Mouse (Mus musculus) right cerebral cortex, postnatal 4 days (tissue): ENCODE data around the gene Mtss1l.

Experiments
- DNase-seq: peaks from one replicate; pipeline ENCODE4 v3.0.0-alpha.2; 2022

The Mtss1l gene

GRCm38 (mm10) chr8:110708429-110708828 is 12.8 kb upstream of the Mtss1l start:
- DNase-seq, result no peak

GRCm38 (mm10) chr8:110710593-110710992 is 10.7 kb upstream of the Mtss1l start:
- no peak for DNase-seq

- DNase-seq, result no peak
Observed at GRCm38 (mm10) chr8:110711271-110711934, 9.9 kb upstream of the Mtss1l start.

GRCm38 (mm10) chr8:110713073-110713472 is 8.2 kb upstream of the Mtss1l start:
- no peak for DNase-seq

GRCm38 (mm10) chr8:110714827-110715519 is 6.3 kb upstream of the Mtss1l start:
- peak; percentile 59 for DNase-seq

- DNase-seq, result no peak
Observed at GRCm38 (mm10) chr8:110716075-110716474, 5.2 kb upstream of the Mtss1l start.

- DNase-seq, result no peak
Observed at GRCm38 (mm10) chr8:110717131-110717530, 4.1 kb upstream of the Mtss1l start.

GRCm38 (mm10) chr8:110718209-110718968 is 2.9 kb upstream of the Mtss1l start:
- DNase-seq, result no peak

- DNase-seq, result peak; percentile 59
Observed at GRCm38 (mm10) chr8:110718969-110719670, 2.2 kb upstream of the Mtss1l start.

GRCm38 (mm10) chr8:110719898-110720653 is 1.2 kb upstream of the Mtss1l start:
- DNase-seq, result no peak

- no peak for DNase-seq
Observed at GRCm38 (mm10) chr8:110721606-110722413, 534 bp downstream of the Mtss1l start.

- DNase-seq, result no peak
Observed at GRCm38 (mm10) chr8:110722414-110723011, 1.2 kb downstream of the Mtss1l start.

GRCm38 (mm10) chr8:110724493-110724892 is 3.2 kb downstream of the Mtss1l start:
- no peak for DNase-seq

GRCm38 (mm10) chr8:110725084-110725838 is 4.0 kb downstream of the Mtss1l start:
- no peak for DNase-seq

GRCm38 (mm10) chr8:110726893-110727292 is 5.6 kb downstream of the Mtss1l start:
- DNase-seq, result peak; percentile 92

- no peak for DNase-seq
Observed at GRCm38 (mm10) chr8:110731346-110731859, 10.1 kb downstream of the Mtss1l start.

GRCm38 (mm10) chr8:110733036-110733435 is 11.8 kb downstream of the Mtss1l start:
- DNase-seq, result no peak

GRCm38 (mm10) chr8:110738591-110739195 is 17.4 kb downstream of the Mtss1l start:
- no peak for DNase-seq

- no peak for DNase-seq
Observed at GRCm38 (mm10) chr8:110740629-110741175, 19.4 kb downstream of the Mtss1l start.
